Mouse (Mus musculus) limb, embryonic 12.5 days (tissue): ENCODE data around the gene Wwox. TPM values are rescaled to one million over a fixed set of nuclear protein-coding genes. Genes with fewer than 3 reads are reported as not detected.

Experiments
- ATAC-seq: fragments of 200-750 bp; cut with Nextera tagmentation; 2 replicates; pipeline ENCODE4 v1.8.0; 2017; ENCODE audit warnings: low read depth, moderate TSS enrichment; ENCODE audit not compliant: insufficient number of reproducible peaks, insufficient read depth, low FRiP score, low TSS enrichment
- H3K27ac ChIP-seq: fragments of 300-500 bp; sonication (generic); 2 replicates; pipeline ENCODE4 v1.5.1; 2016; ENCODE audit warnings: mild to moderate bottlenecking, moderate library complexity
- H3K27me3 ChIP-seq: fragments of 300-500 bp; sonication (generic); 2 replicates; pipeline ENCODE4 v1.6.1; 2016; ENCODE audit warnings: mild to moderate bottlenecking, moderate library complexity
- H3K36me3 ChIP-seq: fragments of 300-500 bp; sonication (generic); 2 replicates; pipeline ENCODE4 v1.6.1; 2016; ENCODE audit warnings: mild to moderate bottlenecking, moderate library complexity
- H3K4me1 ChIP-seq: fragments of 300-500 bp; sonication (generic); replicated peaks from 2 replicates; pipeline ENCODE4 v1.6.1; 2016
- H3K4me2 ChIP-seq: fragments of 300-500 bp; sonication (generic); 2 replicates; pipeline ENCODE4 v1.6.1; 2016; ENCODE audit warnings: mild to moderate bottlenecking, moderate library complexity
- H3K4me3 ChIP-seq: fragments of 300-500 bp; sonication (generic); replicated peaks from 2 replicates; pipeline ENCODE4 v1.5.1; 2016; ENCODE audit warnings: mild to moderate bottlenecking
- H3K9ac ChIP-seq: fragments of 300-500 bp; sonication (generic); replicated peaks from 2 replicates; pipeline ENCODE4 v1.6.1; 2016; ENCODE audit warnings: mild to moderate bottlenecking, moderate library complexity
- H3K9me3 ChIP-seq: fragments of 300-500 bp; sonication (generic); 2 replicates; pipeline ENCODE4 v1.6.1; 2016; ENCODE audit warnings: mild to moderate bottlenecking, moderate library complexity
- WGBS: fragments of 180-500 bp; shearing (Covaris S2); methylation state at CpG from one replicate; pipeline ENCODE4 v1.1.7; 2016; 5-methylcytosine and 5-hydroxymethylcytosine counted together
- polyA plus RNA-seq: library from polyadenylated mRNA; unstranded; fragments of >200 nt; fragmentation: Nextera tagmentation; extraction: Ambion mirVana; gene quantifications from 2 replicates; pipeline ENCODE4 v1.2.1, GENCODE M21; 2016

Gene Wwox
- polyA plus RNA-seq, 1 experiment from 2014 or later: 10.2 TPM

DNA sequence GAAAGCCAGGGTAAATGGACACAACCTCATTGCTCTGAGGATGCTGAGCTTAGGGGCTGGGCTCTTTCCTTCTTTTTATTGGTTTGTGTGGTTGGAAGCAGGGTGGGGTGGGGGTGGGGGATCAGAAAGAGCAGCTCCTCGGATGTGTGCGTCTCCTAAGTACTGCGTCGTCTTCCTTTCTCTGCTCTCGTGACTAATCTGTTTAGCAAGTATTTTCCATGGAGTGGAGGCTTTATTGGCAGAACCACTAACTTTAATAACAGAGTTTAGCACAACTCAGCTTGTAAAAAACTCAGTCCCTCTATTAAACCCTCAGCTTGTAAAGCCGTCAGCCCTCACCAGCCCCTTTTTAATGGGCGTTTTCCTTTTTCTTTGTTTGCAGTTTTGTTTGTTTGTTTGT is 762.3 kb downstream of the Wwox start:
- Histone ChIP-seq H3K4me1 (peaks cover 30% of the 10 kb centered on the region), H3K36me3 (no peaks in the 10 kb centered on the region), H3K4me3 (no peak overlapping the region), H3K9ac (no peak overlapping the region), H3K27ac (no peak overlapping the region), H3K4me2 (0 out of 2 replicates have a peak overlapping the region, but pooled peaks have one; percentile 9), H3K9me3 (no peaks in the 10 kb centered on the region), H3K27me3 (peaks cover 42% of the 10 kb centered on the region; the same call in 1 of the 2 replicates)
- 22% methylated on average over 7 of the region's 7 CpGs for WGBS
- ATAC-seq: peak; percentile 18; the same call in 1 of the 2 replicates

DNA sequence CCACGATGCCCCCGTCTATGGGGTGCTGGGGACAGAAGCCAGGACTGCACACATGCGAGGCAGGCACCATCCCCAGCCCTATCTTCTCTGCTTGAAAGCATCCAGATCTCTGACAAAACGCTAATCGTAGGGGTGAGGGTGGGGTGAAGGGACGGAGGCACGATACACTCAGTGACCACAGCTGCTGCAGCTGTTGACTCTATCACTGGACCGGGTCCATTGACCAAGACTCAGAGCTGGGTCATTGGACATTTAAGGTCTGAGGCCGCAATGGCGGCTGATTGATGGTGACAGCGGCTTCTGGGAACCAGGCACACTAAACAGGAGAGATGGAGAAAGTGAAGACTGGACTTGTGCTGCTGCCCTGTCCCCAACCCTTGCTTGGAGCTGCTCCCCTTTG is 768.0 kb downstream of the Wwox start:
- no peak overlapping the region for H3K9ac ChIP-seq
- no peak for ATAC-seq
- no peaks in the 10 kb centered on the region for H3K36me3 ChIP-seq
- WGBS: 80% methylated on average over 11 of the region's 11 CpGs
- H3K9me3 ChIP-seq: no peaks in the 10 kb centered on the region
- peaks cover 30% of the 10 kb centered on the region for H3K4me1 ChIP-seq
- peaks cover 52% of the 10 kb centered on the region for H3K27me3 ChIP-seq
- H3K4me3 ChIP-seq: no peak overlapping the region
- no peak overlapping the region for H3K27ac ChIP-seq
- no peak overlapping the region for H3K4me2 ChIP-seq

DNA sequence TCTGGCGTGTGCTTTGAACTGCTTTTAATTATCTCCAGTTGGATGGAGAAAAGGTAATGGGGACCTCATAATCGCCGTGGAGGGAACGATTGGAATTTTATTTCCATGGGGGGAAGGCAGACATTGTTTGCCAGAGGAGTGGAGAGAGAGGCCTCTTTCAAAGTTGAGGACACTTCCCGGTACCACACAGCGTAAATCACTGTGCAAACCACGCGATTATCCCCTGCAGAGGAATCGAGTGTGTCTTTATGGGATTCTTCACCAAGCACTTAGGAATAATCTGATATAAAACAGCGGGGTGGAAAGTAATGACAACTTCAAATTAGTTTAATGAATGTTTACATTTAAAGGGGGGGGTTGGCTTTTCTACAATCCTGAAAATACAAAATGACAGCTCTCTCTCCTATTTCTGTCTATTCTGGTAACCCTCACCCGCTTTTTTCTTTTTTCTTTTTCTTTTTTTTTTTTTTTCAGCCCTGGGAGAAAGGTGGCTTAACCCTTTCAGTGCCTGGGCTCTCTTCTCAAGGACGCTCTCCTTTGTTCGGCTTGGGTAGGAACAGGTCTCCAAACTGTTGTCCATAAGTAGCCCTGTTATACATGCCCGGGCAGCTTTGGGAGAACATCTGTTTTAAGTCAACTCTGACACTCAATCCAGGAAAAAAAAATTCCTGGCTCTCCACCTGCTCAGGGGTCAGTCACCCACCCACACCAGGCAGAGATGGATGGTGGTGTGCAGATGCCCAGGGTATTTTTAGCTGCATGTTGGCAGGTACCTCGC is 769.1 kb downstream of the Wwox start:
- no peak for ATAC-seq

DNA sequence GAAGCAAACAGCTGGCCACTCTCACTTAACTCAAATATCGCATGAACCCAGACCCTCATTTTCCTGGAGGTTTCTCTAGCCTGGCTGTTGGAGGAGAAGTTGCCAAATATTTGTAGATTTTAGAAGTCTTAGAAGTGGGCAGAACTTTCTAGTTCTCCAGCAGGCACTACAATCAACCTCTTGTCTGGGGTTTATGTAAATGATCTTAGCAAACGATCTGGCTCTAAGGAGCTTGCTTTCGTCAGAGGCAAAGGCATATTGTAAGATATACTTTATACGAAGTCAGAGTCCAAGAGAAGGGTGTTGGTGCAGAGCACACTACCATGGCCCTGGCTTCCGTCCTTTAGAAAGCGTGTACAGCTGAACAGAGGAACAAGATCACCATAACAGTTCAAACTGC is 770.6 kb downstream of the Wwox start:
- no peak for ATAC-seq
- Histone ChIP-seq H3K4me3 (no peak overlapping the region), H3K4me2 (no peak overlapping the region), H3K27me3 (peaks cover 61% of the 10 kb centered on the region), H3K27ac (no peak overlapping the region), H3K9me3 (no peaks in the 10 kb centered on the region), H3K9ac (no peak overlapping the region), H3K4me1 (peaks cover 35% of the 10 kb centered on the region), H3K36me3 (no peaks in the 10 kb centered on the region)
- 52% methylated on average over 6 of the region's 6 CpGs for WGBS

More for the DNA sequence above, 769.1 kb downstream of the Wwox start:
- 13% methylated on average over 15 of the region's 15 CpGs for WGBS
- no peak overlapping the region for H3K27ac ChIP-seq
- no peaks in the 10 kb centered on the region for H3K9me3 ChIP-seq
- peaks cover 30% of the 10 kb centered on the region for H3K4me1 ChIP-seq
- H3K4me2 ChIP-seq: peak overlapping the region; percentile 30
- H3K4me3 ChIP-seq: no peak overlapping the region
- H3K27me3 ChIP-seq: peaks cover 57% of the 10 kb centered on the region
- H3K36me3 ChIP-seq: no peaks in the 10 kb centered on the region
- no peak overlapping the region for H3K9ac ChIP-seq

DNA sequence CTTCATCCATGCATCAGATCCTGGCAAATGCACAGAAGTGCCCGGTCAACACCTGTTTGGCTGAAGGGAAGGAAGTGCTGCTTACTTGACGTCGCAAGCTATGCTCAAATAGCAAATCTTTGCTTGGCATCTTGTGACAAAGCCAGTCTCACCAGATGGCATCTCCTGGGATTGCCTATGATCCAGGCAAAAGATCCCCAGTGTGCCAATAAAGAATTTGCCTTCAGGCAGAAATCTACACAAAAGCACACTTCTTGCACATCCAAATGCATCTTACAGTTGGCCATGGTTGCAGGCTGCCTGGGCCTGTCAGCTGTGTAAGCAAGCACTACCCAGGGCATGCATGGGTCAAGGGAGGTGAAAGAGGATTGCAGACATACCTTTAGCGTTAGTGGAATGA is 773.7 kb downstream of the Wwox start:
- Histone ChIP-seq H3K4me3 (no peak overlapping the region), H3K4me1 (peaks cover 33% of the 10 kb centered on the region), H3K9me3 (no peaks in the 10 kb centered on the region), H3K36me3 (no peaks in the 10 kb centered on the region), H3K9ac (no peak overlapping the region), H3K27me3 (peaks cover 39% of the 10 kb centered on the region), H3K4me2 (no peak overlapping the region), H3K27ac (no peak overlapping the region)
- whole genome bisulfite sequencing: 70% methylated on average over 4 of the region's 4 CpGs
- ATAC-seq: no peak

DNA sequence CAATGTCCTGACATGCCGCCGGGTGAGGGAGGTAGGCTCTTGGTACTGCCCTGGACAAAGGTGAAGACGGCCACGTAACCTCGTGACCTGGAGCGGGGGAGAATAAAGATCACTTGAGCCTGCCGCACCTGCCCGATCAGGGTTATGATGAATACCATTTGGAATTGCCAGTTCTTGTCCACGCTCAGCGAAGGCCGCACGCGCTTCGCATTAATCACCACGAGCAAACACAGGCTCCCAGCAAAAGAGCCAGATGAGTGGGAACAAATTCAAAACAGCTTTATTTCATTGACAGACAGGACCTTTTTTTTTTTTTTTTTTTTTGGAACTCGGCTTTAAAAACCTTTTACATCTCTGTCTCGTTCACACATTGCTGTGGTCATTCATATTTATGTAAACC is 775.4 kb downstream of the Wwox start:
- no peaks in the 10 kb centered on the region for H3K36me3 ChIP-seq
- WGBS: 48% methylated on average over 17 of the region's 17 CpGs
- no peaks in the 10 kb centered on the region for H3K9me3 ChIP-seq
- no peak overlapping the region for H3K9ac ChIP-seq
- H3K27me3 ChIP-seq: peaks cover 30% of the 10 kb centered on the region
- H3K4me2 ChIP-seq: no peak overlapping the region
- no peak overlapping the region for H3K4me3 ChIP-seq
- no peak overlapping the region for H3K27ac ChIP-seq
- H3K4me1 ChIP-seq: peaks cover 15% of the 10 kb centered on the region
- no peak for ATAC-seq

DNA sequence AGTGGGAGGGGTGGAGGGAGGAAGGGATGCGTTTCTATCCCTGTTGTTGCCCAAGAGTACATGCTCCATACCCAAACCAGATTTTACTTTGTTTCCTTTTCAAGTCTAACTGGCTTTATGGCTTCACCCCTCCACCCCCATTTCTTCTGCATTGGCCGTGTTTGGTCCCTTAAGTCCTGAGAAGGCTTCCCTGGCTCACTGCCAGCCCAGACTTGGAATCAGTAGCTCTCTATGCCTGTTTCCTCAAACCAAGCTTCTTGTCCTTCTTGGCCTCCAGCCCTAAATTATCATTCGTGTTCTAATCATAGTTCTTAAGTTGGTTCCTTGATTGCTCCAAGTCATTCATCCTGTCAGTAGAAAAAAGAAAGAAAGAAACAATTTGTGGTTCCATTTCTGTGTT is 777.3 kb downstream of the Wwox start:
- Histone ChIP-seq H3K9ac (no peak overlapping the region), H3K27me3 (peaks cover 21% of the 10 kb centered on the region), H3K27ac (no peak overlapping the region), H3K9me3 (no peaks in the 10 kb centered on the region), H3K4me3 (no peak overlapping the region), H3K36me3 (no peaks in the 10 kb centered on the region), H3K4me2 (no peak overlapping the region), H3K4me1 (peaks cover 18% of the 10 kb centered on the region)
- 76% methylated on average over 3 of the region's 3 CpGs for WGBS
- no peak for ATAC-seq

DNA sequence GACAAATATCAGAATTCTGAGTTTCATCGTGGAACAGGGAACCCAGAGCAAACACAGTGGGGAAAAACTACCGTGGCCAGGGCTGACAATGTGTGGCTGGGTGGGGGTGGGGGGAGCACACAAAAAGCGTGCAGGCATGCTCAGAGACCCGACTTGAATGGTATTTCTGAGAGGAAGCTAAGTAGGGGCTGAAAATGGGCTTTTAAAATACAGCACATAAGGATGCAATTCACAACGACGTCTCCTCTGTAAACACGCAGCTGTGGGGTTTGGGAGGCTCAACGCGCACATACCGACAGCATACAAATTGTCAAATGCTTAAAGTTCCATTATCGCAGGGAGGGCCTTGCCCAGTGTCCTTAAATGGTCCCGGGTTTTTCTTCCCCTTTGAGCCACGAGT is 783.1 kb downstream of the Wwox start:
- 51% methylated on average over 13 of the region's 13 CpGs for WGBS
- Histone ChIP-seq H3K9me3 (no peaks in the 10 kb centered on the region), H3K27me3 (peaks cover 11% of the 10 kb centered on the region), H3K27ac (no peak overlapping the region), H3K9ac (no peak overlapping the region), H3K4me2 (peak overlapping the region; percentile 4; the same call in 1 of the 2 replicates), H3K36me3 (no peaks in the 10 kb centered on the region), H3K4me1 (peaks cover 19% of the 10 kb centered on the region; the same call in 1 of the 2 replicates), H3K4me3 (no peak overlapping the region)
- no peak for ATAC-seq

DNA sequence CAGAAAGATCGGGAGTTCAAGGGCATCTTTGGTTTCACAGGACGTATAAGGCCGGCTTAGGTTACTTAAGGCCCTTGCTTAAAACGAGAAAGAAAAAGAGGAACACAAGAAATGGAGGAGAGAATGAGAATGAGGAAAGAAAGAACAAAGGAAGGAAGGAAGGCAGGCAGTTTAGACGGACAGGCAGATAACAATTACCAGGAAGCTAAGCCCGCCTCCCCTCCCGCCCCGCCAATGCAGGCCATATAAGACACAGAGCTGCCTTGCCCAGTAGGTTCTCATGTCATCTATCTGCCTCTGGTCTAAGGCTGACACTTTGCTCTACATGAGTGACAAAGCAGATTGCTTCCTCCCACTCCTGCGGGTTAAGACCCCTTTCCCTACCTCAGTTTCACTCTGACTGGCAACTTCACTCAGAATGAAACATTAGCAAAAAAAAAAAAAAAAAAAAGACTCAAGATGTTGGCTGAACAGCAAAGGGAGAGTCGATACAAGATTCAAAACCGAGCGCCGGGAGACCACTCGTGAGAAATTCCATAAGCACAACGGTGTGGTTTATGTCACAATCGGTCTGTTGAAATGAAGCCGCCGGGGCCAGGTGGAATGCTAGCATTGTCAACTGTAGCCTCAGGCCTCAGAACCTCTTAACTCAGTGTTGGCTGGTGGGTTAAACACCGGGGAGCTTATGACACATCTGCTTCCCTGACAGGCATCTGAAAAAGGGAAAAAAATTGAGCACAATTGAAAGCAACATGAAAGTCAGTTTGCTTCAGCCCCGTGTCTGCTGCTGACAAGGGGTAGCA is 787.5 kb downstream of the Wwox start:
- H3K4me3 ChIP-seq: no peak overlapping the region
- H3K27ac ChIP-seq: no peak overlapping the region
- H3K36me3 ChIP-seq: no peaks in the 10 kb centered on the region
- no peaks in the 10 kb centered on the region for H3K9me3 ChIP-seq
- no peak overlapping the region for H3K4me2 ChIP-seq
- no peak overlapping the region for H3K9ac ChIP-seq
- ATAC-seq: no peak
- peaks cover 21% of the 10 kb centered on the region; the same call in 1 of the 2 replicates for H3K4me1 ChIP-seq
- 66% methylated on average over 20 of the region's 20 CpGs for WGBS
- H3K27me3 ChIP-seq: peaks cover 7% of the 10 kb centered on the region; the same call in 1 of the 2 replicates

DNA sequence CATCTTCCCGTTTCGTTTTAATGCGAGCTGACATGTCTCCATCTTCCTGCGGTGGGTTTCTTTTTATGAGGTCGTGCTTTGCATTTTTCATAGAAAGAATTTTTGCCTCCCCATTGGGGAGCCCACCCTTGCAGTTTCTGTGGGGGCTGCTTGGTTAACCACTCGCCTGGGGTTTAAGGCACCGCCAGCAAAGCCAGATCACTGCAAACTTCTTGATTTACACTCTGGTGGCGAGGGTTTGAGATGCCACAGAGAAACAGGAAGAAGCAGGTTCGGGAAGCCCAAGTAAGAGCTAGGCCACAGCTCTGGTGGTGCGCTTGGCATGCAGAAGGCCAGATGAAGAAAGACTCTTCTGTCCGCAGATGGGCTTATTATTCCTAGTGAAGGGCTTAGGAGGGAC is 789.4 kb downstream of the Wwox start:
- peaks cover 2% of the 10 kb centered on the region; the same call in 1 of the 2 replicates for H3K27me3 ChIP-seq
- no peak overlapping the region for H3K4me2 ChIP-seq
- 78% methylated on average over 11 of the region's 11 CpGs for WGBS
- H3K9ac ChIP-seq: no peak overlapping the region
- no peak for ATAC-seq
- no peaks in the 10 kb centered on the region for H3K9me3 ChIP-seq
- no peak overlapping the region for H3K4me3 ChIP-seq
- H3K4me1 ChIP-seq: peaks cover 19% of the 10 kb centered on the region
- no peaks in the 10 kb centered on the region for H3K36me3 ChIP-seq
- H3K27ac ChIP-seq: no peak overlapping the region

DNA sequence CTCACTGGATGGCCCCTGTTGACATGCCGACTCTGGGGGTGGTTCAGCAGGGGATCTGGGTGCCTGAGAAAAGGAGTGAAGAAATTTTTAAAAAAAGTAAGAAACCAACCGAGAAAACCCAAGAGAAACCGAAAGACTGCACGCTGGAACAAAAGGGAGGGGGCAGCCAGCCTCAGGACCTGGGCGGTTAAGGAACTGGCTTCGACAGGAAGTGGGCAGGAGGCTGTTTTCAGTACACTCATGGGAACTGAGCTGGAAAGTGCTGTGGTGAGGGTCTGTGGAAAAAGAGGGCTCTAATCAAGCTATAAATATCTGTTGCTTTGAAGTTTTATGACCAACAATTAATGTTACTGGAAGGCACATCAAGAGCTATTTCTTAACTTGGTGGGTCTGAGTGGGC is 794.6 kb downstream of the Wwox start:
- H3K4me2 ChIP-seq: no peak overlapping the region
- H3K4me3 ChIP-seq: no peak overlapping the region
- peaks cover 14% of the 10 kb centered on the region for H3K4me1 ChIP-seq
- no peak for ATAC-seq
- 39% methylated on average over 6 of the region's 6 CpGs for WGBS
- no peak overlapping the region for H3K9ac ChIP-seq
- H3K36me3 ChIP-seq: no peaks in the 10 kb centered on the region
- peaks cover 14% of the 10 kb centered on the region; the same call in 1 of the 2 replicates for H3K27me3 ChIP-seq
- H3K9me3 ChIP-seq: no peaks in the 10 kb centered on the region
- H3K27ac ChIP-seq: no peak overlapping the region
